Mouse (Mus musculus) hindbrain, embryonic 14.5 days (tissue): ENCODE measurements around the gene Ppp1r13b. TPM values are rescaled to one million over a fixed set of nuclear protein-coding genes. Genes with fewer than 3 reads are reported as not detected.
A peak's percentile ranks its signal among the peaks of the same experiment; 100 is the strongest.

Experiments
- ATAC-seq: fragments of 200-750 bp; cut with Nextera tagmentation; 2 replicates; pipeline ENCODE4 v1.8.0; 2017; ENCODE audit warnings: moderate number of reproducible peaks, mild to moderate bottlenecking, moderate TSS enrichment, moderate library complexity; ENCODE audit not compliant: low FRiP score
- DNase-seq: peaks from one replicate; pipeline ENCODE4 v3.0.0-alpha.2; 2015; ENCODE audit warnings: low spot score
- H3K27ac ChIP-seq: fragments of 300-500 bp; sonication (generic); 2 replicates; pipeline ENCODE4 v1.5.1; 2014; ENCODE audit warnings: mild to moderate bottlenecking, moderate library complexity
- H3K27me3 ChIP-seq: fragments of 300-500 bp; sonication (generic); 2 replicates; pipeline ENCODE4 v1.6.1; 2014; ENCODE audit warnings: mild to moderate bottlenecking, low read length, mixed read lengths; ENCODE audit not compliant: control insufficient read depth, insufficient read depth
- H3K36me3 ChIP-seq: fragments of 300-500 bp; sonication (generic); replicated peaks from 2 replicates; pipeline ENCODE4 v1.6.1; 2014; ENCODE audit not compliant: control insufficient read depth, insufficient read depth
- H3K4me1 ChIP-seq: fragments of 300-500 bp; sonication (generic); replicated peaks from 2 replicates; pipeline ENCODE4 v1.6.1; 2014; ENCODE audit warnings: antibody characterized with exemption, low read length, mixed read lengths; ENCODE audit not compliant: control insufficient read depth, insufficient read depth
- H3K4me2 ChIP-seq: fragments of 300-500 bp; sonication (generic); replicated peaks from 2 replicates; pipeline ENCODE4 v1.6.1; 2014; ENCODE audit warnings: mild to moderate bottlenecking, moderate library complexity
- H3K4me3 ChIP-seq: fragments of 300-500 bp; sonication (generic); replicated peaks from 2 replicates; pipeline ENCODE4 v1.5.1; 2014; ENCODE audit warnings: mild to moderate bottlenecking, low read length
- H3K9ac ChIP-seq: fragments of 300-500 bp; sonication (generic); 2 replicates; pipeline ENCODE4 v1.6.1; 2014
- H3K9me3 ChIP-seq: fragments of 300-500 bp; sonication (generic); 2 replicates; pipeline ENCODE4 v1.6.1; 2016; ENCODE audit warnings: low read length; ENCODE audit not compliant: control insufficient read depth
- WGBS: fragments of 180-500 bp; shearing (Covaris S2); extraction: QIAGEN DNeasy Blood & Tissue Kit; methylation state at CpG from one replicate; pipeline ENCODE4 v1.1.7; 2014; 5-methylcytosine and 5-hydroxymethylcytosine counted together
- polyA plus RNA-seq: library from polyadenylated mRNA; unstranded; fragments of >200 nt; fragmentation: Nextera tagmentation; extraction: Ambion mirVana; gene quantifications from 2 replicates; pipeline ENCODE4 v1.2.1, GENCODE M21; 2014

Gene Ppp1r13b
- polyA plus RNA-seq, 1 experiment from 2014 or later, result 38.0 TPM

DNA sequence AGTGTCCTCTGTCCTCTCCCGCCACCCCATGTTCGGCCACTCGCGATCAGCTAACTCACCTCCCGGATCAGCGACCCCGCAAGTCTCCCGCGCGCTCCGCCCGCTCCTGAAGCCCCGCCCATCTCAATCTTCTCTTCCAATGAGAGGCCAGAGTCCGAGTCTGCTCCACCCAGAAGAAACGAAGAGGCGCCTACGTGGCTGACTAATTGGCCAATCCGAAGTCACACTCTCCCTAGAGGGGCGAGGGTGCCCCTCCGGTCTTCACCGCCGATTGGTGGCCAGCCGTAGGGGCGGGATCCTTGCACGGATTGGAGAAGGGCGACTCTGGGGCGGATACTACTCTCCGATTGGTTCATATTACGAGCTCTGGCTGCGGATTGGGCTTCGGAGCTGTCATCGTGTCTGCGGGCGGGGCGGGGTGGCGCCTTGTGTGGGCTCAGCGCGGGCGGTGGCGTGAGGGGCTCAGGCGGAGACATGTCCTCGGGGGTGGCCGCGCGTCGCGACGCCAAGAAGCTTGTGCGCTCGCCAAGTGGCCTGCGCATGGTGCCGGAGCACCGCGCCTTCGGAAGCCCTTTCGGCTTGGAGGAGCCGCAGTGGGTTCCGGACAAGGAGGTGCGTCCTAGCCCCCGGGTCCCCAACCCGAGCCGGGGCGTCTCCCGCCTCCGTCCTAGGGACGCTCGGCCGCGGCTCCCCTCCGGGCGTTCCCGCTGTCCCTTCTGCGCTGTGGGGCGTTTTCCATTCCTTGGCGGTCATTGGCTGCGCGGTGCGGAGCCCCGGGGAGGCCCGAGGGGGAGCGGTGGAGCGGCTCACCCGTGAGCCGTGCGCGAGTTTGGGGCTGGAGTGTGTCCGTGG, 93.9 kb downstream of the Ppp1r13b start, which contains the start of the genes Xrcc3 and Zfyve21:
Gene Xrcc3 (minus strand): TSS at position 108 of the 852 bp plus-strand sequence.
Gene Zfyve21 (plus strand): TSS at position 405 of the 852 bp plus-strand sequence.
- Histone ChIP-seq H3K4me3 (peak within 1 kb of the TSS; percentile 91), H3K27me3 (no peaks in the 10 kb centered on the region), H3K9me3 (no peaks in the 10 kb centered on the region), H3K36me3 (peaks cover under 1% of the 10 kb centered on the region; the same call in 1 of the 2 replicates), H3K4me2 (peak within 1 kb of the TSS; percentile 96), H3K27ac (peak within 1 kb of the TSS; percentile 83), H3K9ac (peak within 1 kb of the TSS; percentile 75), H3K4me1 (peaks cover 15% of the 10 kb centered on the region)
- ATAC-seq (peak; percentile 99), DNase-seq (peak; percentile 98)
- WGBS, result under 1% methylated on average over 87 of the region's 87 CpGs

DNA sequence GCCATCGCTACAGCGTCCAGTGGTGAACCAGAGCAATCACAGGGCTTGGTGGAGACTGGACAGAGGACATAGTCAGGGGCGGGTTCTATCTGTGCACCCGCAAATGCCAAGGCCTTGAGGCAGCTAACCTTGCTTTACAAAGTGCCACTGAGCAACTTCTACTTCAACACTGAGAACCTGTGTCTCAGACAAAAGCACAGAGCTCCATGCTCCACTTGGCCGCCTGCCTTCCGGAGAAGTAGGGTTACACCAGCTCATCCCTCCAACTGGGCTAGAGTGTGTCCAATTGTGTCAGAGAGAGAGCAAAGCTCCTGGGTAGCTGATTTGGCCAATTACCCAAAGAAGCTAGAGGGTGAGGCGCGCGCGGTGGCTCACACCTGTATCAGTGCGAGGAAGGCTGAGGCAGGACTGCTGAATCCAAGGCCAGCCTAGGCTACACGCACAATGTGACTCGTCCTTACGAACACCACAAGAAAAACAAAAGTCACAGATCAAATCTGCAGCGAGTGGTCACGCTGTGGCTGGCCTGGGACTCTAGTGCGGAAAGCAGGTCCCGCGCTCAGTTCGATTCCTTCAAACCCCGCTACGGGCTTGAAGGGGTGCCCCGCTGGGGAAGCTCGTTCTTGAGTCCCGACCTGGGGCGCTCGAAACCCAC, 94.7 kb downstream of the Ppp1r13b start:
- WGBS, result 7% methylated on average over 27 of the region's 27 CpGs
- H3K4me1 ChIP-seq, result peaks cover 15% of the 10 kb centered on the region
- H3K9me3 ChIP-seq, result no peaks in the 10 kb centered on the region
- H3K27me3 ChIP-seq, result no peaks in the 10 kb centered on the region
- peak overlapping the region; percentile 58 for H3K4me3 ChIP-seq
- peaks cover 8% of the 10 kb centered on the region for H3K36me3 ChIP-seq
- peak overlapping the region; percentile 71 for H3K4me2 ChIP-seq
- H3K9ac ChIP-seq, result peak overlapping the region; percentile 44
- no peak for DNase-seq
- no peak overlapping the region for H3K27ac ChIP-seq
- ATAC-seq, result no peak

- no peaks in the 10 kb centered on the region for H3K9me3 ChIP-seq
- H3K4me1 ChIP-seq, result peaks cover 15% of the 10 kb centered on the region
- peak overlapping the region; percentile 71; the same call in 1 of the 2 replicates for H3K4me2 ChIP-seq
- H3K4me3 ChIP-seq, result no peak overlapping the region
- ATAC-seq (no peak), DNase-seq (no peak)
- peaks cover 14% of the 10 kb centered on the region for H3K36me3 ChIP-seq
- H3K9ac ChIP-seq, result no peak overlapping the region
- no peaks in the 10 kb centered on the region for H3K27me3 ChIP-seq
- H3K27ac ChIP-seq, result no peak overlapping the region
- 80% methylated on average over 12 of the region's 12 CpGs for WGBS
These were observed 95.3 kb downstream of the Ppp1r13b start for GRCm38 (mm10) chr12:111812611-111813010.

DNA sequence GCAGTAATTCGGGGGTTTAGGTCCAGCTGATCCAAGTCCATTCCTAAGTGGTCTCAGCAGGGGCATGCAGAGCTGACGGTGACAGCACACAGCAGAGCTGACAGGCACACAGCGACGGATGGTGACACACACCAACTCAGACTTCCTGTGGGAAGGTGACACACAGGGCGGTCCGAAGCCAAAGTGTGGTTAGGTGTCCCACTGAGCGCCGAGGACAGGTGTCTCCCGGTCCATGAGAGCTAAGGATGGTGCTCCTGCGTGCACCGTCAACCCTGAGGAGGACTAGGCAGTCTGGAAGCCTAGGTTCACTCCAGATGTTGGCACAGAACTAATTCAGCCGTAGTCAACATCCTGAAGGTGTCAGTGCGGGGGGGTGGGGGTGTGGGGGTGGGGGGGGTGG, 95.8 kb downstream of the Ppp1r13b start:
- Histone ChIP-seq H3K4me2 (no peak overlapping the region), H3K27ac (no peak overlapping the region), H3K9ac (no peak overlapping the region), H3K4me1 (peaks cover 15% of the 10 kb centered on the region), H3K9me3 (no peaks in the 10 kb centered on the region), H3K4me3 (no peak overlapping the region), H3K27me3 (no peaks in the 10 kb centered on the region), H3K36me3 (peaks cover 19% of the 10 kb centered on the region)
- no peak for ATAC-seq
- 86% methylated on average over 13 of the region's 13 CpGs for WGBS
- no peak for DNase-seq

DNA sequence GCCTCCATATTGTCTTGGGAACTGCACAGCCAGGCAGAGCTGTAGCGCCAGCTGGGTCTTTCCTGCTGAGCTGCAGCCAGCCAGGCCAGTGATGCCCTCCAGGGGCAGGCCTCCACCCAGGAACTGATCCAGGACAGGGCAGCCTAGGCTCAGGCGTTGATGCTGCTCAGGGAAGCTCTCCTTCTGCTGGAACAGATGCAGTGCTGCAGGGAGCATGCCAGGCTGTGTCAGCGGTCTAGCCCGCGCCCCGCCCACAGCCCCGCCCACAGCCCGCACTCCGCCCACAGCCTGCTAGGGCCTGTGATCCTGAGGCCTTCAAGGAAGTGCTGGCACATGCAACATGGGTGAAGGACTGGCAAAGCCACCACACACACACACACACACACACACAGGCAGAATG, 98.1 kb downstream of the Ppp1r13b start:
- Histone ChIP-seq H3K4me1 (peaks cover 11% of the 10 kb centered on the region), H3K4me2 (no peak overlapping the region), H3K27me3 (no peaks in the 10 kb centered on the region), H3K9ac (no peak overlapping the region; the same call in 1 of the 2 replicates), H3K9me3 (no peaks in the 10 kb centered on the region), H3K36me3 (peaks cover 41% of the 10 kb centered on the region), H3K27ac (0 out of 2 replicates have a peak overlapping the region, but pooled peaks have one; percentile 39), H3K4me3 (no peak overlapping the region)
- DNase-seq, result peak; percentile 49
- WGBS, result 0% methylated on average over 9 of the region's 9 CpGs
- no peak for ATAC-seq

GRCm38 (mm10) chr12:111808775-111809174, 99.1 kb downstream of the Ppp1r13b start:
- no peak overlapping the region for H3K4me3 ChIP-seq
- peaks cover 6% of the 10 kb centered on the region for H3K4me1 ChIP-seq
- H3K36me3 ChIP-seq, result peaks cover 51% of the 10 kb centered on the region
- H3K9ac ChIP-seq, result no peak overlapping the region
- H3K9me3 ChIP-seq, result no peaks in the 10 kb centered on the region
- DNase-seq (no peak), ATAC-seq (no peak)
- H3K4me2 ChIP-seq, result no peak overlapping the region
- 91% methylated on average over 6 of the region's 6 CpGs for WGBS
- no peak overlapping the region for H3K27ac ChIP-seq
- H3K27me3 ChIP-seq, result no peaks in the 10 kb centered on the region

DNA sequence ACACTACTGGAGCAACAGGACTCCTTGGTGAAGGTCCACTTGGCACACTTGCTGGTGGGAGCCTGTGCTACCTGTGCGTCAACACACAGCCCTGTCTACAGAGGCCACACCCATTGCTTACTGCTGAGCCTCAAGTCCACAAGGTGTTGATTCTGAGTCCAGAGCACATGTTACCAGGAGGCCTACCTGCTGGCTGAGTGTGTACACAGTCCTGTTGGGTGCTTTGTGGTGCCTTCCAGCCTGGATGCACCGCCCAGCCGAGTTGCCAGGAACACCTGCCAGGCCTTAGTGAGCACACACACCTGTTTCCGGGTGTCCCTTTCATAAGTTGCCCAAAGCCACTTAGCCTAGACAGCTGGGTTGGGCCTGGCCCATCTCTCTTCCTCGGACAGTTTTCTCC, 104.4 kb downstream of the Ppp1r13b start:
- H3K36me3 ChIP-seq, result peaks cover 91% of the 10 kb centered on the region
- H3K27me3 ChIP-seq, result no peaks in the 10 kb centered on the region

DNA sequence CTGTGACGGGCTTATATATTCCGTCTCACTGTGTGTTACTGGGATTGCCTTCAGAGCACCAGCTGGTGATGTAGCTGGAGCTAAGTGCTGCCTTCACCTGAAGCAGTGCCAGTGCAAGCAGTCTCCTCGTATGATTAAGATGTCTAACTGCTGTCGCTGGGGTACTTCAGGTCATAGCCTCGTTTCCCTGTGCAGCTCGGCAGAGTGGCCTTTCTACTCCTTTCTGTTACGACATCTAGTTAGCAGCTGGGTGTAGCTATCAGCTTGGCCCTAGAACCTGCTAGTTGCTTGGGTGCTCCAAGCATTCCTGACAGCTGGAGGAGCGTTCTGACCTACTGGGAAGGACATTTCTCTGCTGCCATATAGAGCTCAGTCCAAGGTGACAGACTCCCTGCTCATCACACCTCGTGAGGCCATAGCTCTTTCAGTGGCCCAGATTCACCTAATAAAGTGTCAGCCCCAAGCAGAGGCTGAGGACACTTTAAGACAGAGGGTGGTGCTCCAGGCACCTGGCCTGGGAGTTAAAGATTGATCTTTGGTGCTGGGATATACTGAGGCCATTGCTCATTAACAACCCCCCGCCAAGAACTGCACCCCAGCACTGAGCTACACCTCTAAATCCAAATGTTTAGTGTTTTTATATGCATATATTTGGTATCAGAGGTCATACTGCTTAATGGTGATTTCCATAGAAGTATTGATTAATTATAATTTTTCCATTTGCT, 107.3 kb downstream of the Ppp1r13b start:
- Histone ChIP-seq H3K4me1 (no peaks in the 10 kb centered on the region), H3K27me3 (no peaks in the 10 kb centered on the region), H3K9me3 (no peaks in the 10 kb centered on the region), H3K9ac (no peak overlapping the region), H3K4me2 (no peak overlapping the region), H3K27ac (no peak overlapping the region), H3K36me3 (peaks cover 87% of the 10 kb centered on the region), H3K4me3 (no peak overlapping the region)
- WGBS, result 82% methylated on average over 10 of the region's 10 CpGs
- ATAC-seq (no peak), DNase-seq (no peak)

More for the DNA sequence above, 104.4 kb downstream of the Ppp1r13b start:
- Histone ChIP-seq H3K27ac (no peak overlapping the region), H3K9ac (no peak overlapping the region), H3K9me3 (no peaks in the 10 kb centered on the region), H3K4me1 (no peaks in the 10 kb centered on the region), H3K4me3 (no peak overlapping the region), H3K4me2 (no peak overlapping the region)
- DNase-seq (no peak), ATAC-seq (no peak)
- 94% methylated on average over 5 of the region's 5 CpGs for WGBS

GRCm38 (mm10) chr12:111798493-111798892, 109.4 kb downstream of the Ppp1r13b start:
- peaks cover 86% of the 10 kb centered on the region for H3K36me3 ChIP-seq
- 94% methylated on average over 13 of the region's 13 CpGs for WGBS

More at GRCm38 (mm10) chr12:111798493-111798892, 109.4 kb downstream of the Ppp1r13b start:
- H3K4me1 ChIP-seq, result no peaks in the 10 kb centered on the region
- H3K9me3 ChIP-seq, result no peaks in the 10 kb centered on the region
- no peak overlapping the region for H3K27ac ChIP-seq
- no peak overlapping the region for H3K4me2 ChIP-seq
- no peak overlapping the region for H3K9ac ChIP-seq
- DNase-seq (no peak), ATAC-seq (no peak)
- no peak overlapping the region for H3K4me3 ChIP-seq
- no peaks in the 10 kb centered on the region for H3K27me3 ChIP-seq
